Mouse (Mus musculus) left cerebral cortex, postnatal 10 days (tissue): ENCODE data around the gene Mgam. TPM values are rescaled to one million over a fixed set of nuclear protein-coding genes. Genes with fewer than 3 reads are reported as not detected.
"Not testable (repeated sequence)": the region's sequence is repeated elsewhere in the genome, so short reads cannot be mapped to it uniquely, and the experiment has no call there.

Source experiments
- DNase-seq, 2 experiments: peaks; one replicate each; pipeline ENCODE4 v3.0.0; 2021 to 2022; ENCODE audit warnings: low spot score in 2 of 2, mixed read lengths in 1 of 2; ENCODE audit errors: extremely low spot score in 1 of 2
- intact Hi-C: fragments of 180-260 bp; cut with DNase I; formaldehyde crosslinking; loops from one replicate; pipeline ENCODE4 v1.15.1; 2025
- total RNA-seq, 2 experiments: library from RNA; stranded (reverse); gene quantifications; 2 replicates each; pipeline ENCODE4 v1.2.3; 2021

Mgam gene
- total RNA-seq, 2 experiments from 2014 or later, result 0.08 to 0.11 TPM

- DNase-seq, intact Hi-C loops: not testable (repeated sequence)
Observed at GRCm38 (mm10) chr6:40692007-40692406, 63.4 kb downstream of the Mgam start.

GRCm38 (mm10) chr6:40713494-40713893 is 84.9 kb downstream of the Mgam start:
- intact Hi-C loops, DNase-seq: not testable (repeated sequence)

GRCm38 (mm10) chr6:40715705-40716104 is 87.1 kb downstream of the Mgam start:
- intact Hi-C loops, result no loop called here

GRCm38 (mm10) chr6:40728506-40728905 is 99.9 kb downstream of the Mgam start:
- intact Hi-C loops, result not testable (repeated sequence)

More at GRCm38 (mm10) chr6:40715705-40716104, 87.1 kb downstream of the Mgam start:
- no peak for DNase-seq

GRCm38 (mm10) chr6:40739545-40739944 is 110.9 kb downstream of the Mgam start:
- DNase-seq, result no peak

More at GRCm38 (mm10) chr6:40728506-40728905, 99.9 kb downstream of the Mgam start:
- DNase-seq, result not testable (repeated sequence)

GRCm38 (mm10) chr6:40749030-40749429 is 120.4 kb downstream of the Mgam start:
- DNase-seq, intact Hi-C loops: not testable (repeated sequence)

More at GRCm38 (mm10) chr6:40739545-40739944, 110.9 kb downstream of the Mgam start:
- intact Hi-C loops, result no loop called here

- DNase-seq, result no peak
- intact Hi-C loops, result no loop called here
Observed at GRCm38 (mm10) chr6:40755948-40756347, 127.3 kb downstream of the Mgam start.

GRCm38 (mm10) chr6:40757346-40757745 is 128.7 kb downstream of the Mgam start:
- intact Hi-C loops, DNase-seq: not testable (repeated sequence)

GRCm38 (mm10) chr6:40774656-40775055 is 146.0 kb downstream of the Mgam start:
- intact Hi-C loops, result no loop called here
- no peak for DNase-seq

- intact Hi-C loops, result no loop called here
- DNase-seq, result no peak
Observed at GRCm38 (mm10) chr6:40778458-40778857, 149.8 kb downstream of the Mgam start.

GRCm38 (mm10) chr6:40783637-40784036 is 155.0 kb downstream of the Mgam start:
- intact Hi-C loops, result no loop called here
- DNase-seq, result no peak

- intact Hi-C loops, result no loop called here
- DNase-seq, result no peak
Observed at GRCm38 (mm10) chr6:40784378-40784777, 155.7 kb downstream of the Mgam start.

- intact Hi-C loops, result no loop called here
Observed at GRCm38 (mm10) chr6:40795077-40795812, 166.6 kb downstream of the Mgam start.

GRCm38 (mm10) chr6:40818237-40818902 is 189.7 kb downstream of the Mgam start:
- no peak for DNase-seq
- intact Hi-C loops, result no loop called here

More at GRCm38 (mm10) chr6:40795077-40795812, 166.6 kb downstream of the Mgam start:
- DNase-seq, result no peak

Other genes with a start within 250 kb of the Mgam start
- 10 to 100 TPM; 32.4 to 32.9 TPM for gene E330009J07Rik, start 192.7 kb upstream of the Mgam start, total RNA-seq
- under 1 TPM in 1 of 2 experiments, not detected in 1; 0.22 TPM for gene Wee2, start 189.7 kb upstream of the Mgam start, total RNA-seq
- gene Ssbp1, start 157.5 kb upstream of the Mgam start, total RNA-seq, result 10 to 100 TPM; 28.0 to 32.6 TPM
- not detected for gene Tas2r137, start 137.6 kb upstream of the Mgam start, total RNA-seq
- gene Tas2r108, start 135.3 kb upstream of the Mgam start, total RNA-seq, result not detected
- not detected for gene Prss37, start 109.3 kb upstream of the Mgam start, total RNA-seq
- gene Olfr461, start 73.8 kb upstream of the Mgam start, total RNA-seq, result not detected
- not detected for gene Olfr460, start 59.3 kb upstream of the Mgam start, total RNA-seq
- gene Clec5a, start 43.0 kb upstream of the Mgam start, total RNA-seq, result under 1 TPM; 0.41 to 0.73 TPM
- not detected for gene Tas2r138, start 15.5 kb upstream of the Mgam start, total RNA-seq